Mouse (Mus musculus) stomach, embryonic 15.5 days (tissue): ENCODE data around the gene Coq9. TPM values are rescaled to one million over a fixed set of nuclear protein-coding genes. Genes with fewer than 3 reads are reported as not detected.

ENCODE experiments used
- ATAC-seq: fragments of 200-750 bp; cut with Nextera tagmentation; 2 replicates; pipeline ENCODE4 v1.8.0; 2017; ENCODE audit warnings: low read depth, moderate number of reproducible peaks, moderate TSS enrichment; ENCODE audit not compliant: insufficient read depth, low FRiP score
- H3K27ac ChIP-seq: fragments of 300-500 bp; sonication (generic); 2 replicates; pipeline ENCODE4 v1.5.1; 2015; ENCODE audit warnings: mild to moderate bottlenecking, inconsistent platforms
- H3K27me3 ChIP-seq: fragments of 300-500 bp; sonication (generic); replicated peaks from 2 replicates; pipeline ENCODE4 v1.6.1; 2015; ENCODE audit warnings: inconsistent platforms
- H3K36me3 ChIP-seq: fragments of 300-500 bp; sonication (generic); 2 replicates; pipeline ENCODE4 v1.6.1; 2015; ENCODE audit warnings: inconsistent platforms
- H3K4me1 ChIP-seq: fragments of 300-500 bp; sonication (generic); 2 replicates; pipeline ENCODE4 v1.6.1; 2015; ENCODE audit warnings: inconsistent platforms
- H3K4me2 ChIP-seq: fragments of 300-500 bp; sonication (generic); 2 replicates; pipeline ENCODE4 v1.6.1; 2015; ENCODE audit warnings: mild to moderate bottlenecking, inconsistent platforms
- H3K4me3 ChIP-seq: fragments of 300-500 bp; sonication (generic); replicated peaks from 2 replicates; pipeline ENCODE4 v1.5.1; 2015; ENCODE audit warnings: inconsistent platforms
- H3K9ac ChIP-seq: fragments of 300-500 bp; sonication (generic); 2 replicates; pipeline ENCODE4 v1.6.1; 2015; ENCODE audit warnings: inconsistent platforms
- H3K9me3 ChIP-seq: fragments of 300-500 bp; sonication (generic); 2 replicates; pipeline ENCODE4 v1.6.1; 2016; ENCODE audit warnings: inconsistent platforms
- WGBS: fragments of 180-500 bp; shearing (Covaris S2); methylation state at CpG from one replicate; pipeline ENCODE4 v1.1.7; 2015; 5-methylcytosine and 5-hydroxymethylcytosine counted together
- polyA plus RNA-seq: library from polyadenylated mRNA; unstranded; fragments of >200 nt; fragmentation: Nextera tagmentation; extraction: Ambion mirVana; gene quantifications from 2 replicates; pipeline ENCODE4 v1.2.1, GENCODE M21; 2015

The Coq9 gene
- polyA plus RNA-seq, 1 experiment from 2014 or later = 75.8 TPM

DNA sequence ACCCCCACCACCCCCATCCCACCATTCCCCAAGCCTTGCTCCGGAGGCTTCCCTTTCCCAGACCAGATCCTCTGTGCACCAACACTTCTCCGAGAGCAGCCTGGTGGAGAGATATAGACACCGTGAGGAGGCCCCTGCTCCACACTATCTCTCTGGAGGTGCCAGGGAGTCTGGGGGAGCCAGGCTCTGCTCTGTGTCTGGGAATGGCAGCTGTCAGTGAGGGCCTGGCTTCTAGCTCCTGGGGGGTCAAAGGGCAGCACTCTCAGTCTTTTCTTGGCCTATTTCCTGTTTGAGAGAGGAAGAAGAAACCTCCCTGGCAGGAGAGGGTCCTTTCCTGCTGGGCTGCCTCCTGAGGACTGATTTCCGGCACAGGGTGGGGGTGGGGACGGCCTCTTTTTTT lies 62.9 kb downstream of the Coq9 start:
- Histone ChIP-seq H3K9me3 (no peaks in the 10 kb centered on the region), H3K9ac (no peak overlapping the region), H3K27me3 (no peaks in the 10 kb centered on the region), H3K4me2 (peak overlapping the region; percentile 4; the same call in 1 of the 2 replicates), H3K36me3 (peaks cover 9% of the 10 kb centered on the region; the same call in 1 of the 2 replicates), H3K4me1 (peaks cover 34% of the 10 kb centered on the region), H3K27ac (peak overlapping the region; percentile 51), H3K4me3 (no peak overlapping the region)
- 20% methylated on average over 5 of the region's 5 CpGs for WGBS
- no peak for ATAC-seq

DNA sequence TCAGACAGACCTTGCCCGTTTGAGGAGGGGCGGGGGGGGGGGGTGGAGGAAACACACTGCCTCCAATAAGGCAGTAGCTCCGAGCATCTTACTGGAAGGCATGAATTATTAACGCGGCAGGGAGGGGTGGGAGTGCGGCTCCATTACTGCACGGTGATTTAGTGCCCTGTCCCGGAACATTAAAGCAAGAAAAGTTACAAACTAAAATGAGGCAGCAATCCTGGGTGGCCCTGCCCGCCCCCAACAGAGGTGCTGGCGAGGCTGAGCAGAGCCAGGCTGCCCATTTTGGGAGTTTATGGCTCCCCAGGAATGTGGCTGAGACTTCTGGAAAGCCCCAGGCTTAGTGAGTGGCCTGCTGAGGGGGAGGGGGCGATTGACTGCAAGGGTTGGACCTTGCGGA lies 65.6 kb downstream of the Coq9 start:
- Histone ChIP-seq H3K9ac (no peak overlapping the region), H3K36me3 (peaks cover 16% of the 10 kb centered on the region; the same call in 1 of the 2 replicates), H3K27me3 (no peaks in the 10 kb centered on the region), H3K4me1 (peaks cover 33% of the 10 kb centered on the region), H3K4me3 (no peak overlapping the region), H3K27ac (no peak overlapping the region), H3K9me3 (no peaks in the 10 kb centered on the region), H3K4me2 (no peak overlapping the region)
- 53% methylated on average over 12 of the region's 12 CpGs for WGBS
- ATAC-seq = no peak

Other genes with a start within 250 kb of the Coq9 start
- 33.0 and 34.9 TPM in 2 replicates for gene Rspry1, start 236.4 kb upstream of the Coq9 start, polyA plus RNA-seq
- gene Fam192a, start 236.3 kb upstream of the Coq9 start, polyA plus RNA-seq = 55.6 and 61.6 TPM in 2 replicates
- gene Arl2bp, start 171.7 kb upstream of the Coq9 start, polyA plus RNA-seq = 129 and 137 TPM in 2 replicates
- 71.7 and 79.4 TPM in 2 replicates for gene Pllp, start 142.0 kb upstream of the Coq9 start, polyA plus RNA-seq
- gene Ccl22, start 92.7 kb upstream of the Coq9 start, polyA plus RNA-seq = not detected in 2 replicates
- 10.1 and 14.3 TPM in 2 replicates for gene Cx3cl1, start 66.3 kb upstream of the Coq9 start, polyA plus RNA-seq
- 0.39 TPM in 1 of 2 replicates, not detected in the other for gene Ccl17, start 27.9 kb upstream of the Coq9 start, polyA plus RNA-seq
- gene Ciapin1, start within 50 bp of the Coq9 start, polyA plus RNA-seq = 89.4 and 91.5 TPM in 2 replicates
- 133 and 134 TPM in 2 replicates for gene Polr2c, start 19.1 kb downstream of the Coq9 start, polyA plus RNA-seq
- 26.9 and 29.8 TPM in 2 replicates for gene Dok4, start 38.0 kb downstream of the Coq9 start, polyA plus RNA-seq
- gene Ccdc102a, start 79.8 kb downstream of the Coq9 start, polyA plus RNA-seq = 25.8 and 26.5 TPM in 2 replicates
- 0.59 and 0.65 TPM in 2 replicates for gene Adgrg5, start 85.4 kb downstream of the Coq9 start, polyA plus RNA-seq
- gene Adgrg1, start 136.4 kb downstream of the Coq9 start, polyA plus RNA-seq = 42.7 and 47.9 TPM in 2 replicates
- gene Adgrg3, start 179.4 kb downstream of the Coq9 start, polyA plus RNA-seq = 3.1 and 3.6 TPM in 2 replicates
- 0.08 TPM in 1 of 2 replicates, not detected in the other for gene Drc7, start 216.8 kb downstream of the Coq9 start, polyA plus RNA-seq
- 15.1 and 19.7 TPM in 2 replicates for gene Katnb1, start 242.9 kb downstream of the Coq9 start, polyA plus RNA-seq